Mouse (Mus musculus) E14TG2a.4 (cell line): ENCODE results near the gene Dtd1.

Experiments
- H3K27me3 ChIP-seq: 2 replicates; pipeline ENCODE4 v1.6.1; 2014; ENCODE audit warnings: low read length, control low read depth; ENCODE audit not compliant: insufficient read depth
- H3K36me3 ChIP-seq: 2 replicates; pipeline ENCODE4 v1.6.1; 2014; ENCODE audit warnings: low read length, control low read depth; ENCODE audit not compliant: insufficient read depth
- H3K4me1 ChIP-seq: replicated peaks from 2 replicates; pipeline ENCODE4 v1.6.1; 2014; ENCODE audit warnings: low read depth, low read length, control low read depth
- H3K4me3 ChIP-seq: replicated peaks from 2 replicates; pipeline ENCODE4 v1.5.1; 2014; ENCODE audit warnings: mild to moderate bottlenecking, low read length
- H3K9me3 ChIP-seq: 2 replicates; pipeline ENCODE4 v1.6.1; 2014; ENCODE audit warnings: low read length, control low read depth
- CTCF ChIP-seq: conservative IDR thresholded peaks from 2 replicates; pipeline ENCODE4 v1.5.1; 2014; ENCODE audit warnings: low read length
- NANOG ChIP-seq: IDR thresholded peaks from 2 replicates; pipeline ENCODE4 v1.6.1; 2014; ENCODE audit warnings: borderline replicate concordance, low read length, mixed read lengths
- POU5F1 ChIP-seq: IDR thresholded peaks from 2 replicates; pipeline ENCODE4 v1.6.1; 2014; ENCODE audit warnings: low read length, borderline replicate concordance

The Dtd1 gene

DNA sequence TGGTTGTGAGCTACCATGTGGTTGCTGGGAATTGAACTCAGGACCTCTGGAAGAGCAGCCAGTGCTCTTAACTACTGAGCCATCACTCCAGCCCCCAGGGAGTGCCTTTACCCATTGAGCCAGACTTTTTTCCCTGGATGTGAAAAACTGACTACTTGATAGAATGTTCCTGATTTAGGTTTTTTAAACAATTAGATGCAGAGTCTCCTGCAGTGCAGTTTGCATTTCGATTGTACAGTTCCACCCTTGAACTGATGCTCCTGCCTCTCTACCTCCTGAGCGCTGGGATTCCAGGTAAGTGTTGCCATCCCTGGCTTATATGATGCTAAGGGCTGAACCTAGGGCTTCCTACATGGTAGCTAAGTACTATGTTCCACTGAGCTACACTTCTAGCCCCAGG lies 1.7 kb upstream of the Dtd1 start:
- H3K4me3 ChIP-seq, result no peak overlapping the region

DNA sequence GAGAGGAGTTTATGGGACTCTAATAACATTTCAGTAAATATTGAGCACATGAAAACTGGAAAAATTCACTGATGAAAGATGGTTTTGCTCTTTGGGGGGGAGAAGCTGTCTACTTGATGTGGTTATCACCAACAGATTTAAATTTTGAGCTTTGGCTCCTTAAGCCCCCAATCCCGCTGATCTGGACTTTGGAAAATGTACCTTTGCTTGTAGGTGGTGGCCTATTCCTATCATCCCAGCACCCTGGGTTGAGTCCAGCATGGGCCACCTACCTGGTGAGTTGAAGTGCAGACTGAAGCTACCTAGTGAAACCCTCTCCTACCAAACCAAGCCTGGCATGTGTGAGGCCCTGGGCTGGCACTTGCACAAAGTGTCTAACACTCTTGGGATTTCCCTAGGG lies 1.9 kb downstream of the Dtd1 start:
- Histone ChIP-seq H3K36me3 (peaks cover 16% of the 10 kb centered on the region), H3K4me1 (peaks cover 31% of the 10 kb centered on the region), H3K4me3 (no peak overlapping the region), H3K27me3 (no peaks in the 10 kb centered on the region), H3K9me3 (no peaks in the 10 kb centered on the region)
- TF ChIP-seq CTCF (no peak), POU5F1 (no peak)

More for the DNA sequence above, 1.7 kb upstream of the Dtd1 start:
- peaks cover 32% of the 10 kb centered on the region for H3K4me1 ChIP-seq
- H3K27me3 ChIP-seq, result no peaks in the 10 kb centered on the region
- no peaks in the 10 kb centered on the region for H3K9me3 ChIP-seq
- peaks cover 11% of the 10 kb centered on the region for H3K36me3 ChIP-seq
- TF ChIP-seq NANOG (peak; percentile 28; the same call in 1 of the 2 replicates), CTCF (no peak; the same call in 1 of the 2 replicates), POU5F1 (no peak)

DNA sequence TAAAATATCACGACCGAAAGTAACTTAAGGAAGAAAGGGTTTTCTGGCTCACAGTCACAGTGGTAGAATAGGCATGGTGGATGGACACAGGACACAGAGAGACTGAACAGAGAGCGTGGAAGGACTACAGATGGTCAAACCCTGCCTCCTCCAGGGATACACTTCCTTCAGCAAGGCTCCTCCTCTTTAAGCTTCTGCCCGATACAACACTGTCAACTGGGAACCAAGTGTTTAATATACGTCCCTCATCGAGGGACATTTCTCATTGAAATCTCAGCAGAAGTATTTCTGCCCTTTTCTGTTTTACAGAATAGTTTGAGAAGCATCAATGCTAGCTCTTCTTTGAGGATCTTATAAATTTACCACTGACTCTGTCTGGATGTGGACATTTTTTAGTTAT lies 14.3 kb downstream of the Dtd1 start:
- H3K4me1 ChIP-seq, result no peaks in the 10 kb centered on the region
- no peaks in the 10 kb centered on the region for H3K9me3 ChIP-seq
- no peaks in the 10 kb centered on the region for H3K27me3 ChIP-seq
- no peak for TF ChIP-seq CTCF
- 0 out of 2 replicates have a peak, but pooled peaks cover 2% of the 10 kb centered on the region for H3K36me3 ChIP-seq
- H3K4me3 ChIP-seq, result no peak overlapping the region

DNA sequence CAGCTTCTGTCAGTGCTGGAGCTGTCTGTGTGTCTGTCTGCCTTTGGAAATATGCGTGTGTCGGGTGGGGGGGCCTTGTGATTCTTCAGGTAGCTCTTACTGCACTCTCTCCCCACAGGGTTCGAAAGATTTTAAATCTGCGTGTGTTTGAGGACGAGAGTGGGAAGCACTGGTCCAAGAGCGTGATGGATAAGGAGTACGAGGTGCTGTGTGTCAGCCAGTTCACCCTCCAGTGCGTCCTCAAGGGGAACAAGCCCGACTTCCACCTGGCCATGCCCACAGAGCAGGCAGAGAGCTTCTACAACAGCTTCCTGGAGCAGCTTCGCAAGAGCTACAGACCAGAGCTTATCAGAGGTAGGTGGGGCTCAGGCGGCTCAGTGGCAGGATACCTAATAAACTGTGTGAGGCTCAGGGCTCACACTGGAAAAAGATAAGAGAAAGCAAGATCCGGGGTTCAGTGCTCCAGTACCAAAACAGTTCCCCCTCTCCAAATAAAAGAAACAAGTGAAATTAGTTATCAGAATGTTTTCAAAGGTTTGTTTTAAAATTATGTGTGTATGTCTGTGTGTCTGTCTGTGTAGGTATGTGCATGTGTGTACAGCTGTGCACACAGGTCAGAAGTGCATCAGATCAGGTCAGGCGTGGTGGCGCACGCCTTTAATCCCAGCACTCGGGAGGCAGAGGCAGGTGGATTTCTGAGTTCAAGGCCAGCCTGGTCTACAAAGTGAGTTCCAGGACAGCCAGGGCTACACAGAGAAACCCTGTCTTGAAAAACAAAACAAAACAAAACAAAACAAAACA lies 17.6 kb downstream of the Dtd1 start:
- TF ChIP-seq CTCF (no peak), POU5F1 (no peak), NANOG (no peak)
- H3K9me3 ChIP-seq, result no peaks in the 10 kb centered on the region
- H3K36me3 ChIP-seq, result peaks cover 23% of the 10 kb centered on the region
- H3K4me3 ChIP-seq, result no peak overlapping the region
- no peaks in the 10 kb centered on the region for H3K4me1 ChIP-seq
- no peaks in the 10 kb centered on the region for H3K27me3 ChIP-seq

DNA sequence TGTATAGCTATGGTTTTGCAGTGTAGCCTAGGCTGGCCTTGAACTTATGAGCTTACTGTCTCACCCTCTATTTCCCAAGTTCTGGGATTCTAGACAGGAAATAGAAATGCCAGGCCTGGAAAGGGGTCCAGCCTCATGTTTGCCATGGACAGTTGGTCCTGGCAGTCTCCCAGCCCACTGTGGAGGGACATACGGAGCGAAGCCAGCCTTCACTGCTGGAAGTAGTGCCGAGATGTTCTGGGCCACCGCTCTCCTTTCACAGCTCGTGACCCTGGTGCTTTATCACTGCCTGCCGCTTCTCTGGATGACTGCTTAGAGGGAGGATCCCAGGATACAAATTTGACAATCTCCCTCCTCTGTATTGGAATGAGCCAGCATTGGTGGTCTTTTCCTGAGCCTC lies 21.8 kb downstream of the Dtd1 start:
- TF ChIP-seq CTCF (no peak), POU5F1 (no peak), NANOG (no peak)
- H3K9me3 ChIP-seq, result no peaks in the 10 kb centered on the region
- no peaks in the 10 kb centered on the region for H3K27me3 ChIP-seq
- H3K4me1 ChIP-seq, result peaks cover 6% of the 10 kb centered on the region; the same call in 1 of the 2 replicates
- H3K4me3 ChIP-seq, result no peak overlapping the region
- peaks cover 27% of the 10 kb centered on the region for H3K36me3 ChIP-seq

DNA sequence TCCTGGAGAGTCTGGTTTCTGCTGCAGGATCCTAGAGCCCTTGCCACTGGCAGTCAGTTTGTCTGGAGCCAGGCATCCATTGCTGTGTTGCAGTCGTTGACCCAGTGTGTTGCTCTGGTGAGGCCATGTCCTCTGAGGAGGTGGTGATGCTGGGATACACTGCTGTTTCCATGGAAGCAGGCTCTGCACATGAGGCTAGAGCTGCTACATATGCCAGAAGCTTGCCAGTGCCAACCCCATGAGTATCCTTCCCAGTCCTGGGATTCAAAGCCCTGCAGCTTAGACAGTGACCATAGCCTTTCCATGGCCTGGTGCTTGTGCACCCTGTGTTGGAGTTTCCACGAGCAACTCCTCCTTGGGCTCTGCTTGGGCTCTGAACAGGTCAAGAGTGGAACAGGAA lies 33.9 kb downstream of the Dtd1 start:
- Histone ChIP-seq H3K4me1 (peaks cover 12% of the 10 kb centered on the region), H3K4me3 (no peak overlapping the region), H3K27me3 (no peaks in the 10 kb centered on the region), H3K9me3 (no peaks in the 10 kb centered on the region), H3K36me3 (peaks cover 19% of the 10 kb centered on the region)
- TF ChIP-seq CTCF, result no peak
- TF ChIP-seq POU5F1, result no peak
- TF ChIP-seq NANOG, result no peak

DNA sequence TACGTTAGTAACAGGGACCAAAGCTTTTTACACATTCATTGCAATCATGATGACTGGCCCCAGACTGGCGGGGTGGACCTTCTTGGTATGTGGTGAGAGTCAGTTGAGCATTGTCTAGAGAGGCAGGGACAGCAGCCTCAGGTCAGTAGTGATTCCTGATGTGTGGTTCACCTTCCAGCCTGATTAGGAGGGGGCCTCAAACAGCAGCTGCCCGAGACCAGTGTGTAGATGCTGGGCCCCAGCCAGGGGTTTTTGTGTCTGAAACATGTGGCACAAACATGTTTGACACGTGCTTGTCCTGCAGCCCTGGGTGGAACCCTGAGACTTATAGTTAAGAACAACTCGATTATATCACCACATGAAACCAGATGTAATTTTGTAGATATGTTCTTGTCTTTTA lies 34.5 kb downstream of the Dtd1 start:
- TF ChIP-seq CTCF (no peak), POU5F1 (no peak), NANOG (no peak)

DNA sequence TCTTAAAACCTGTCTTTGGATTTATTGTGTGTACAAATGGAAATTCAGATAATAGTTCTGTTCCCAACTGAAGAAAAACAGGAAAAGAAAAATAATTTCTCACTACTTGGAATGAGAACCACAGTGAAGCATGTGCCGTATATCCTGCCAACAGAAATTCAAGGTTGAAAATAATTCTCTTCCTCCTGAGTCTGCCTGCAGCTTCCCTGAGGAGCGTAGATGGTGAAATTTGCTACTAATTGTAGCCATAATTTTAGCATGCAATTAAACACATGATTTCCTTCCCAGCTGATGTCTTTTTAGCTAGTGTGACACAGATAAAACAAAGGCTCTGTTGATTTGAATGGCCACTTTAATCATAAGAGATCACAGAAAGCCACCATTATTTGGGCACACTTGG lies 35.0 kb downstream of the Dtd1 start:
- H3K36me3 ChIP-seq, result peaks cover 25% of the 10 kb centered on the region
- no peaks in the 10 kb centered on the region for H3K9me3 ChIP-seq
- TF ChIP-seq POU5F1 (no peak), NANOG (no peak)
- no peak overlapping the region for H3K4me3 ChIP-seq
- H3K4me1 ChIP-seq, result peaks cover 12% of the 10 kb centered on the region
- H3K27me3 ChIP-seq, result no peaks in the 10 kb centered on the region

More for the DNA sequence above, 34.5 kb downstream of the Dtd1 start:
- Histone ChIP-seq H3K27me3 (no peaks in the 10 kb centered on the region), H3K4me1 (peaks cover 12% of the 10 kb centered on the region), H3K36me3 (peaks cover 21% of the 10 kb centered on the region), H3K9me3 (no peaks in the 10 kb centered on the region), H3K4me3 (no peak overlapping the region)

DNA sequence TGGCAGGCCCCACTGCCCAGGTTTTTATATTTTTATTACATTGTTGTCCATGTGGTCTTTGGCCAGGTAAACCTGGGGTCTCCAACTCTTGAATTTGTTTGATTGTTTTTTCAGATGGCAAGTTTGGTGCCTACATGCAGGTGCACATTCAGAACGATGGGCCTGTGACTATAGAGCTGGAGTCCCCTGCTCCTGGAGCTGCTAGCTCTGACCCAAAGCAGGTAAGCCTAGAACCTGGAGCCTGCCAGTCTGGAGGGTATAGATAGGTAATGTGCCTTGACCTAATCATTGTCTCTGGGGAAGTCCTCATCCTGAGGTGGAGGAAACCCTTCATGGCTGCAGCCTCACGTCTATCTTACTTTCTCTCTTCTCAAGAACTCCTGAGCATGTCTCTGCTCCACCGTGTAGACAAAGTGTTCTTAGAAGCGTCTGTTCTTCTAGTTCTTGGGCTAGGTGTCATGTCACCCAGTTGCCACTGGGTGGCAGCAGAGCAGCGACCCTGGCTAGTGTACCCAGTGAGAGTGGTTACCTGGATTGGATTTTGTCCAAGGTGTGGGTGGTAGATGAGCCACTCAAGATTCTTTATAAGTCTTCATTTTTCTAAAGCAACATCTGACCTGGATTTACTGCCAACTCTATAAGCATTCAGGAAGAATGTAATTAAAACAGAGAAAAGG lies 36.1 kb downstream of the Dtd1 start:
- no peak overlapping the region for H3K4me3 ChIP-seq
- no peaks in the 10 kb centered on the region for H3K27me3 ChIP-seq
- TF ChIP-seq CTCF (peak; percentile 97), POU5F1 (no peak), NANOG (no peak)
- H3K9me3 ChIP-seq, result peaks cover 9% of the 10 kb centered on the region
- peaks cover 12% of the 10 kb centered on the region for H3K4me1 ChIP-seq
- H3K36me3 ChIP-seq, result peaks cover 35% of the 10 kb centered on the region
